9 mouse cellular contexts compared by ENCODE assay signal in genomic region chr12:76910258-76910940, GRCm38 (mm10). TPM values are rescaled to one million over a fixed set of nuclear protein-coding genes. Genes with fewer than 3 reads are reported as not detected.
DNase-seq lines count a peak whose midpoint lies in the region; ATAC-seq and TF ChIP-seq lines count a peak whose summit lies in the region.
"Had no signal": no experiment of that assay in that cellular context is flagged by ENCODE, and none has a peak within 500 bp of the region (broad histone marks: within the 10 kb centered on the region; RNA-seq: fewer than 3 reads in every experiment).

No protein-coding gene starts in this region.

- peak; percentile 28; the same call in 1 of the 2 replicates for ATAC-seq in kidney, embryonic 14.5 days (ENCODE audit: low FRiP score, low TSS enrichment)
- no peak; the same call in 1 of the 2 replicates for ATAC-seq in G1E (ENCODE audit: extremely low read depth, insufficient number of reproducible peaks, low FRiP score, poor library complexity, severe bottlenecking)
- peak; percentile 88 for ATAC-seq in liver, embryonic 13.5 days (ENCODE audit: low read depth)
- ATAC-seq in granulocyte monocyte progenitor cell, adult 5-6 weeks (replicated peaks; ENCODE audit: poor library complexity, severe bottlenecking): no peak

- H3K27me3 ChIP-seq in kidney, embryonic 14.5 days (ENCODE audit: control insufficient read depth, insufficient read depth, low read length): no peaks in the 10 kb centered on the region
- H3K27me3 ChIP-seq in G1E (ENCODE audit: insufficient read depth, low read length): no peaks in the 10 kb centered on the region
- H3K27me3 ChIP-seq in liver, embryonic 13.5 days: no peaks in the 10 kb centered on the region
- H3K27me3 ChIP-seq: limb, embryonic 12.5 days had no signal

- peaks cover 12% of the 10 kb centered on the region; the same call in 1 of the 2 replicates for H3K36me3 ChIP-seq in kidney, embryonic 14.5 days (ENCODE audit: control insufficient read depth, insufficient read depth, low read length)
- peaks cover 85% of the 10 kb centered on the region for H3K36me3 ChIP-seq in G1E (replicated peaks)
- peaks cover 69% of the 10 kb centered on the region for H3K36me3 ChIP-seq in liver, embryonic 13.5 days

- no peak overlapping the region for H3K9ac ChIP-seq in kidney, embryonic 14.5 days (ENCODE audit: low read depth, low read length)
- H3K9ac ChIP-seq in liver, embryonic 13.5 days: peak overlapping the region; percentile 90
- H3K9ac ChIP-seq: limb, embryonic 12.5 days had no signal

- H3K4me3 ChIP-seq in kidney, embryonic 14.5 days (ENCODE audit: low read length): no peak overlapping the region
- H3K4me3 ChIP-seq in G1E (ENCODE audit: low read depth, low read length): peak overlapping the region; percentile 66
- peak overlapping the region; percentile 76 for H3K4me3 ChIP-seq in liver, embryonic 13.5 days (replicated peaks)
- no peak overlapping the region for H3K4me3 ChIP-seq in gastrocnemius, adult 2 months
- H3K4me3 ChIP-seq: limb, embryonic 12.5 days had no signal

- no peak for TF ChIP-seq CTCF in G1E (IDR thresholded peaks at IDR 0.05; ENCODE audit: low read depth, low read length)
- no peak for TF ChIP-seq CTCF in gastrocnemius, adult 2 months (IDR thresholded peaks at IDR 0.05)

- WGBS in kidney, embryonic 14.5 days: 71% methylated on average over 11 of the region's 11 CpGs
- WGBS in liver, embryonic 13.5 days (ENCODE audit: insufficient replicate concordance): 48% methylated on average over 11 of the region's 11 CpGs

- DNase-seq in kidney, adult 18-20 months: no peak
- DNase-seq in G1E (ENCODE audit: low spot score): peak; percentile 56
- DNase-seq in cerebellum, adult 18-20 months: peak; percentile 75 to 76
- peak; percentile 79 for DNase-seq in liver, embryonic 13.5 days
- no peak for DNase-seq in gastrocnemius, adult 2 months
- DNase-seq in right cerebral cortex, adult 2 months (ENCODE audit: low spot score in 2 of 2): no peak

- H3K4me1 ChIP-seq in kidney, embryonic 14.5 days (ENCODE audit: control insufficient read depth, insufficient read depth, low read length): peaks cover 4% of the 10 kb centered on the region; the same call in 1 of the 2 replicates
- H3K4me1 ChIP-seq in G1E (ENCODE audit: insufficient read depth, low read depth, low read length): peaks cover 60% of the 10 kb centered on the region
- H3K4me1 ChIP-seq in liver, embryonic 13.5 days (replicated peaks): peaks cover 76% of the 10 kb centered on the region
- H3K4me1 ChIP-seq: limb, embryonic 12.5 days had no signal

- no peak overlapping the region for H3K4me2 ChIP-seq in kidney, embryonic 14.5 days (replicated peaks; ENCODE audit: low read depth, low read length)
- H3K4me2 ChIP-seq in liver, embryonic 13.5 days: peak overlapping the region; percentile 78
- H3K4me2 ChIP-seq: limb, embryonic 12.5 days had no signal

- H3K27ac ChIP-seq in kidney, embryonic 14.5 days (ENCODE audit: low read depth, low read length): no peak overlapping the region
- H3K27ac ChIP-seq in liver, embryonic 13.5 days: peak overlapping the region; percentile 99
- no peak overlapping the region for H3K27ac ChIP-seq in gastrocnemius, adult 2 months
- H3K27ac ChIP-seq: limb, embryonic 12.5 days had no signal

- intact Hi-C loops in gastrocnemius, adult 2 months (cut with DNase I): no loop called here

- H3K9me3 ChIP-seq in kidney, embryonic 14.5 days (ENCODE audit: control insufficient read depth, low read length): no peaks in the 10 kb centered on the region
- H3K9me3 ChIP-seq in G1E (replicated peaks): no peaks in the 10 kb centered on the region
- H3K9me3 ChIP-seq in liver, embryonic 13.5 days (replicated peaks): no peaks in the 10 kb centered on the region
- H3K9me3 ChIP-seq: limb, embryonic 12.5 days had no signal

RNA-seq across cellular contexts. Expression of gene Max, which starts 51.6 kb away (rescaled TPM):
- 36.1 and 67.9 TPM in 2 replicates for polyA plus RNA-seq in kidney, embryonic 14.5 days (2014; fragmentation: Nextera tagmentation; extraction: Ambion mirVana)
- 252 and 272 TPM in 2 replicates for total RNA-seq in G1E (2014; fragmentation: Nextera tagmentation)
- 128 and 136 TPM in 2 replicates for total RNA-seq in G1E (2017)
- polyA plus RNA-seq in G1E (2012): 129 and 144 TPM in 2 replicates
- 9.1 and 10.3 TPM in 2 replicates for polyA plus RNA-seq in liver, embryonic 13.5 days (2015; fragmentation: Nextera tagmentation; extraction: Ambion mirVana)
- 99.0 and 109 TPM in 2 replicates for total RNA-seq in granulocyte monocyte progenitor cell, adult 5-6 weeks (2014; fragmentation: Nextera tagmentation)
- 99.5 and 108 TPM in 2 replicates for total RNA-seq in granulocyte monocyte progenitor cell, adult 5-6 weeks (2017)
- total RNA-seq in gastrocnemius, adult 2 months (2021): 10 to 100 TPM; 40.4 to 43.8 TPM

Comparison
In these comparisons a context has a peak if more than half of its experiments do, and no peak if none do; other contexts are left out.
1. ATAC-seq: peak in kidney, embryonic 14.5 days (single experiment) and liver, embryonic 13.5 days (single experiment); none in G1E (single experiment) and granulocyte monocyte progenitor cell, adult 5-6 weeks (single experiment).
2. H3K4me3 ChIP-seq: peak in G1E (single experiment) and liver, embryonic 13.5 days (single experiment); none in kidney, embryonic 14.5 days (single experiment) and gastrocnemius, adult 2 months (single experiment).
3. DNase-seq: peak in G1E (single experiment), cerebellum, adult 18-20 months (2 of 2) and liver, embryonic 13.5 days (single experiment); none in kidney, adult 18-20 months (single experiment), gastrocnemius, adult 2 months (single experiment) and right cerebral cortex, adult 2 months (0 of 2).